In the genomic region with DNA sequence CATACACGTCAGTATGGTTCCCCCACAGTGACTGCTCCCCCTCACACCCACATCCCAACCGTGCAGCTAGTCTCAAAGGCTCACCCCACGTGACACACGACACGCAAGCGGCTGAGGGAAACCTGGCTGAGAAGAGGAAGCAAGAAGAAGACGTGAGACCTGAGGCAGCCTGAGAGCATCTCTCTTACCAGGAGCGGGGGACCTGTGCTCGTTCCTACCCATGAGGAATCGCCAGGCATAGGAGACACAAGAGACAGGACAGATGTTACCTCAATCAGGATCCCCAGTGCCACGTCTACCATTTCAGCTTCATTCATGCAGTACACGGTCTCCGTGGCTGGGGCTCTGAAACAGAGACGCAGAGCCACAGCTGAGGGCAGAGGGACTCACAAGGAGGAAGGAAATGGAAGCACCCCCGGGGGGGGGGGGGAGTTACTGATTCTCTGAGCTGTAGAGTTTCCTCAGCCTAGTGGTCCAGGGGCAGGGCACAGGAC, we compare ENCODE assay signal across 9 mouse cellular contexts. TPM values are rescaled to one million over a fixed set of nuclear protein-coding genes. Genes with fewer than 3 reads are reported as not detected.
DNase-seq lines count a peak whose midpoint lies in the region; ATAC-seq and TF ChIP-seq lines count a peak whose summit lies in the region.
"Had no signal": no experiment of that assay in that cellular context is flagged by ENCODE, and none has a peak within 500 bp of the region (broad histone marks: within the 10 kb centered on the region; RNA-seq: fewer than 3 reads in every experiment).

No protein-coding gene starts in this region.

- no peak for ATAC-seq in midbrain, embryonic 12.5 days (ENCODE audit: low FRiP score, low read depth)
- ATAC-seq in midbrain, embryonic 11.5 days (ENCODE audit: low FRiP score), result no peak
- ATAC-seq in limb, embryonic 12.5 days (ENCODE audit: insufficient number of reproducible peaks, insufficient read depth, low FRiP score, low TSS enrichment, low read depth), result no peak
- no peak for ATAC-seq in forebrain, postnatal 0 days

- H3K36me3 ChIP-seq in midbrain, embryonic 12.5 days, result peaks cover 9% of the 10 kb centered on the region; the same call in 1 of the 2 replicates
- H3K36me3 ChIP-seq in midbrain, embryonic 11.5 days (ENCODE audit: control insufficient read depth, insufficient read depth, low read length), result no peaks in the 10 kb centered on the region
- peaks cover 28% of the 10 kb centered on the region for H3K36me3 ChIP-seq in limb, embryonic 12.5 days
- H3K36me3 ChIP-seq in forebrain, postnatal 0 days (ENCODE audit: insufficient read depth), result peaks cover 6% of the 10 kb centered on the region; the same call in 1 of the 2 replicates

- WGBS in midbrain, embryonic 12.5 days, result 92% methylated on average over 15 of the region's 15 CpGs
- 90% methylated on average over 15 of the region's 15 CpGs for WGBS in midbrain, embryonic 11.5 days
- 88% methylated on average over 15 of the region's 15 CpGs for WGBS in limb, embryonic 12.5 days
- 91% methylated on average over 15 of the region's 15 CpGs for WGBS in forebrain, postnatal 0 days

- 0 out of 2 replicates have a peak overlapping the region, but pooled peaks have one; percentile 15 for H3K27ac ChIP-seq in midbrain, embryonic 12.5 days (replicated peaks)
- no peak overlapping the region for H3K27ac ChIP-seq in midbrain, embryonic 11.5 days (ENCODE audit: low read depth, low read length)
- H3K27ac ChIP-seq in limb, embryonic 12.5 days, result 0 out of 2 replicates have a peak overlapping the region, but pooled peaks have one; percentile 4
- H3K27ac ChIP-seq in forebrain, postnatal 0 days (ENCODE audit: low read depth, low read length), result no peak overlapping the region

- H3K4me2 ChIP-seq in midbrain, embryonic 12.5 days (replicated peaks), result no peak overlapping the region
- H3K4me2 ChIP-seq in midbrain, embryonic 11.5 days, result no peak overlapping the region
- no peak overlapping the region for H3K4me2 ChIP-seq in limb, embryonic 12.5 days
- H3K4me2 ChIP-seq in forebrain, postnatal 0 days (ENCODE audit: low read depth), result no peak overlapping the region

- peak; percentile 33 for DNase-seq in adrenal gland, postnatal 14 days
- no peak for DNase-seq in adrenal gland, postnatal 36 days
- no peak for DNase-seq in midbrain, embryonic 11.5 days (ENCODE audit: low spot score, missing footprints)
- peak; percentile 66 to 71 for DNase-seq in spleen, adult 18-20 months
- no peak for DNase-seq in frontal cortex, postnatal 10 days (ENCODE audit: low spot score in 2 of 2)
- DNase-seq in forebrain, postnatal 0 days, result no peak

- TF ChIP-seq CTCF in forebrain, postnatal 0 days (IDR thresholded peaks at IDR 0.05; ENCODE audit: low read depth), result no peak

- H3K27me3 ChIP-seq in midbrain, embryonic 12.5 days, result no peaks in the 10 kb centered on the region
- no peaks in the 10 kb centered on the region for H3K27me3 ChIP-seq in midbrain, embryonic 11.5 days (ENCODE audit: control insufficient read depth, insufficient read depth, low read length)
- no peaks in the 10 kb centered on the region for H3K27me3 ChIP-seq in limb, embryonic 12.5 days
- no peaks in the 10 kb centered on the region for H3K27me3 ChIP-seq in forebrain, postnatal 0 days (ENCODE audit: insufficient read depth, low read length)

- H3K9me3 ChIP-seq in midbrain, embryonic 12.5 days, result no peaks in the 10 kb centered on the region
- no peaks in the 10 kb centered on the region for H3K9me3 ChIP-seq in midbrain, embryonic 11.5 days (ENCODE audit: control insufficient read depth, low read length)
- H3K9me3 ChIP-seq in limb, embryonic 12.5 days, result no peaks in the 10 kb centered on the region
- no peaks in the 10 kb centered on the region for H3K9me3 ChIP-seq in forebrain, postnatal 0 days (ENCODE audit: low read length)

- peaks cover 20% of the 10 kb centered on the region for H3K4me1 ChIP-seq in midbrain, embryonic 12.5 days
- H3K4me1 ChIP-seq in midbrain, embryonic 11.5 days (ENCODE audit: control insufficient read depth, insufficient read depth, low read length), result peaks cover 15% of the 10 kb centered on the region
- H3K4me1 ChIP-seq in limb, embryonic 12.5 days (replicated peaks), result peaks cover 20% of the 10 kb centered on the region
- peaks cover 8% of the 10 kb centered on the region for H3K4me1 ChIP-seq in forebrain, postnatal 0 days (ENCODE audit: insufficient read depth)

- no peak overlapping the region for H3K9ac ChIP-seq in midbrain, embryonic 12.5 days (replicated peaks)
- no peak overlapping the region for H3K9ac ChIP-seq in midbrain, embryonic 11.5 days (ENCODE audit: low read length)
- H3K9ac ChIP-seq in limb, embryonic 12.5 days (replicated peaks), result no peak overlapping the region
- H3K9ac ChIP-seq in forebrain, postnatal 0 days, result no peak overlapping the region

- H3K4me3 ChIP-seq in midbrain, embryonic 12.5 days, result no peak overlapping the region
- no peak overlapping the region for H3K4me3 ChIP-seq in midbrain, embryonic 11.5 days (ENCODE audit: low read depth, low read length)
- H3K4me3 ChIP-seq in limb, embryonic 12.5 days (replicated peaks), result no peak overlapping the region
- no peak overlapping the region for H3K4me3 ChIP-seq in forebrain, postnatal 0 days (ENCODE audit: low read depth, low read length)

RNA-seq across cellular contexts. Expression of a gene that starts 2.5 kb away (rescaled TPM):
- 8.1 and 8.5 TPM in 2 replicates for total RNA-seq in adrenal gland, postnatal 14 days (2021)
- 1 to 10 TPM; 5.3 to 9.6 TPM for total RNA-seq in adrenal gland, postnatal 36 days (2021)
- polyA plus RNA-seq in midbrain, embryonic 12.5 days (2016; fragmentation: Nextera tagmentation; extraction: Ambion mirVana), result 15.3 and 15.6 TPM in 2 replicates
- 11.8 TPM in 2 replicates for polyA plus RNA-seq in midbrain, embryonic 11.5 days (2014; fragmentation: Nextera tagmentation; extraction: Ambion mirVana)
- polyA plus RNA-seq in limb, embryonic 12.5 days (2016; fragmentation: Nextera tagmentation; extraction: Ambion mirVana), result 18.1 and 19.3 TPM in 2 replicates
- 5.7 and 6.3 TPM in 2 replicates for total RNA-seq in forebrain, postnatal 0 days (2014; rRNA removed)
- 4.5 and 5.0 TPM in 2 replicates for polyA plus RNA-seq in forebrain, postnatal 0 days (2015; fragmentation: Nextera tagmentation; extraction: Ambion mirVana)

RNA-seq across cellular contexts. Expression of a gene that starts 12.4 kb away (rescaled TPM):
- 22.5 and 28.9 TPM in 2 replicates for total RNA-seq in adrenal gland, postnatal 14 days (2021)
- total RNA-seq in adrenal gland, postnatal 36 days (2021), result 10 to 100 TPM; 30.6 to 32.5 TPM
- 1.8 and 2.0 TPM in 2 replicates for polyA plus RNA-seq in midbrain, embryonic 12.5 days (2016; fragmentation: Nextera tagmentation; extraction: Ambion mirVana)
- polyA plus RNA-seq in midbrain, embryonic 11.5 days (2014; fragmentation: Nextera tagmentation; extraction: Ambion mirVana), result 1.00 and 1.3 TPM in 2 replicates
- 2.0 and 2.4 TPM in 2 replicates for polyA plus RNA-seq in limb, embryonic 12.5 days (2016; fragmentation: Nextera tagmentation; extraction: Ambion mirVana)
- 1.6 and 7.3 TPM in 2 replicates for total RNA-seq in forebrain, postnatal 0 days (2014; rRNA removed)
- 0.45 and 0.48 TPM in 2 replicates for polyA plus RNA-seq in forebrain, postnatal 0 days (2015; fragmentation: Nextera tagmentation; extraction: Ambion mirVana)

RNA-seq across cellular contexts. Expression of a gene that starts 35.4 kb away (rescaled TPM):
- 25.5 and 29.3 TPM in 2 replicates for total RNA-seq in adrenal gland, postnatal 14 days (2021)
- total RNA-seq in adrenal gland, postnatal 36 days (2021), result 10 to 100 TPM; 13.9 to 14.9 TPM
- 12.1 and 12.7 TPM in 2 replicates for polyA plus RNA-seq in midbrain, embryonic 12.5 days (2016; fragmentation: Nextera tagmentation; extraction: Ambion mirVana)
- 9.8 and 10.4 TPM in 2 replicates for polyA plus RNA-seq in midbrain, embryonic 11.5 days (2014; fragmentation: Nextera tagmentation; extraction: Ambion mirVana)
- polyA plus RNA-seq in limb, embryonic 12.5 days (2016; fragmentation: Nextera tagmentation; extraction: Ambion mirVana), result 13.9 and 15.3 TPM in 2 replicates
- 28.4 and 37.3 TPM in 2 replicates for total RNA-seq in forebrain, postnatal 0 days (2014; rRNA removed)
- polyA plus RNA-seq in forebrain, postnatal 0 days (2015; fragmentation: Nextera tagmentation; extraction: Ambion mirVana), result 11.8 and 14.6 TPM in 2 replicates

RNA-seq across cellular contexts. Expression of a gene that starts 44.6 kb away (rescaled TPM):
- not detected in 2 replicates for total RNA-seq in adrenal gland, postnatal 14 days (2021)
- total RNA-seq in adrenal gland, postnatal 36 days (2021), result not detected
- polyA plus RNA-seq in midbrain, embryonic 12.5 days (2016; fragmentation: Nextera tagmentation; extraction: Ambion mirVana), result not detected in 2 replicates
- polyA plus RNA-seq in midbrain, embryonic 11.5 days (2014; fragmentation: Nextera tagmentation; extraction: Ambion mirVana), result not detected in 2 replicates
- polyA plus RNA-seq in limb, embryonic 12.5 days (2016; fragmentation: Nextera tagmentation; extraction: Ambion mirVana), result not detected in 2 replicates
- not detected in 2 replicates for total RNA-seq in forebrain, postnatal 0 days (2014; rRNA removed)
- not detected in 2 replicates for polyA plus RNA-seq in forebrain, postnatal 0 days (2015; fragmentation: Nextera tagmentation; extraction: Ambion mirVana)
- polyA plus RNA-seq: embryonic facial prominence, embryonic 14.5 days had no signal

Comparison
In these comparisons a context has a peak if more than half of its experiments do, and no peak if none do; other contexts are left out.
1. DNase-seq: peak in adrenal gland, postnatal 14 days (single experiment) and spleen, adult 18-20 months (2 of 2); none in adrenal gland, postnatal 36 days (0 of 2), midbrain, embryonic 11.5 days (single experiment), frontal cortex, postnatal 10 days (0 of 2) and forebrain, postnatal 0 days (single experiment).
2. H3K27ac ChIP-seq: peak in midbrain, embryonic 12.5 days (single experiment) and limb, embryonic 12.5 days (single experiment); none in midbrain, embryonic 11.5 days (single experiment) and forebrain, postnatal 0 days (single experiment).